Mouse (Mus musculus): ENCODE results near the gene Ttc30a2. TPM values are rescaled to one million over a fixed set of nuclear protein-coding genes. Genes with fewer than 3 reads are reported as not detected.
A peak's percentile ranks its signal among the peaks of the same experiment; 100 is the strongest.

Ttc30a2 gene
- polyA plus RNA-seq, 1 experiment, result 0.30 TPM

- Histone ChIP-seq H3K36me3 (replicated peaks; ENCODE audit: low read length) (no peaks in the 10 kb centered on the region), H3K4me1 (peaks cover 8% of the 10 kb centered on the region), H3K4me3 (replicated peaks) (no peak overlapping the region), H3K9me3 (no peaks in the 10 kb centered on the region), H3K27me3 (replicated peaks) (peaks cover 35% of the 10 kb centered on the region)
- TF ChIP-seq FLI1 (IDR thresholded peaks at IDR 0.05; ENCODE audit: low read length), result no peak
- no peak for TF ChIP-seq GATA1 (IDR thresholded peaks at IDR 0.05; ENCODE audit: borderline replicate concordance, low read length)
Measured at GRCm38 (mm10) chr2:75994841-75995240, 16.9 kb upstream of the Ttc30a2 start.

- Histone ChIP-seq H3K4me1 (peaks cover 8% of the 10 kb centered on the region), H3K27me3 (replicated peaks) (peaks cover 22% of the 10 kb centered on the region), H3K4me3 (replicated peaks) (no peak overlapping the region), H3K36me3 (replicated peaks; ENCODE audit: low read length) (no peaks in the 10 kb centered on the region), H3K9me3 (no peaks in the 10 kb centered on the region)
- TF ChIP-seq GATA1 (IDR thresholded peaks at IDR 0.05; ENCODE audit: borderline replicate concordance, low read length), result no peak
- TF ChIP-seq FLI1 (IDR thresholded peaks at IDR 0.05; ENCODE audit: low read length), result no peak
Measured at GRCm38 (mm10) chr2:75991581-75992205, 13.7 kb upstream of the Ttc30a2 start.

DNA sequence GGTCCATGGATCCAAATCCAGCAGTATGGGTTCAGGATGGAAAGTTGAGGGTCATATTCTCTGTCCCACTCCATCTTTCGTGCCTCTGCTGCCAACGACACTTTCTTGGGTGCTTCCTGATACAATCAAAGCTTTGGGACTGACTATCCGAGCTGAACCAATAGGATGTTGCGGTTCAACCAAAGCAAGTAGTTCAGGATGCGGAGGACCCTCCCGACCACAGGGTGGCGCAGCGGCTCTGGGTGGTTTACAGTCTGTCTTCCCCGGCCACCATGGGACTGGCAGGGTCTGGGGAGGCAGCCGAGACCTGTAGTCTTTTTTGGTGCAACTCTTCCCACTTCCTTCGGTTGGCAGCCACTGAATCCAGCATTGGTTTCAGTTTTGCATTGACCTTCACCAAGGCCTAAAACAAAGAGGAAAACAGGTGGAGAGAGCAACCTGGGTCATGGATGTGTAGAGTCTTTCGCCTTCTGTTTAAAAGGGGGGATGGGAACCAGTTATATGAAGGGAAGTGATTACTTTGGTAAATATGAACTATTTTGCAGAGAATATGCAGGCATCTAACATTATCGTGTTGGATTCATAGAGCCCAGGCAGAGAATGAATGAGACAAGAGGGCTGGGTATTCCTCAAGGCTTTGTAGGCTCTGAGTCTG is 13.0 kb upstream of the Ttc30a2 start:
- TF ChIP-seq GATA1 (IDR thresholded peaks at IDR 0.05; ENCODE audit: borderline replicate concordance, low read length), result no peak
- TF ChIP-seq FLI1 (IDR thresholded peaks at IDR 0.05; ENCODE audit: low read length), result no peak
- H3K36me3 ChIP-seq (replicated peaks; ENCODE audit: low read length), result no peaks in the 10 kb centered on the region
- peaks cover 20% of the 10 kb centered on the region for H3K27me3 ChIP-seq (replicated peaks)
- peak overlapping the region; percentile 57 for H3K4me3 ChIP-seq (replicated peaks)
- H3K9me3 ChIP-seq, result no peaks in the 10 kb centered on the region
- H3K4me1 ChIP-seq, result peaks cover 8% of the 10 kb centered on the region

GRCm38 (mm10) chr2:75989694-75990093 is 11.7 kb upstream of the Ttc30a2 start:
- H3K4me1 ChIP-seq, result peaks cover 8% of the 10 kb centered on the region
- H3K9me3 ChIP-seq, result no peaks in the 10 kb centered on the region
- peaks cover 14% of the 10 kb centered on the region for H3K27me3 ChIP-seq (replicated peaks)
- H3K36me3 ChIP-seq (replicated peaks; ENCODE audit: low read length), result no peaks in the 10 kb centered on the region
- no peak for TF ChIP-seq FLI1 (IDR thresholded peaks at IDR 0.05; ENCODE audit: low read length)
- TF ChIP-seq GATA1 (IDR thresholded peaks at IDR 0.05; ENCODE audit: borderline replicate concordance, low read length), result no peak
- no peak overlapping the region for H3K4me3 ChIP-seq (replicated peaks)

DNA sequence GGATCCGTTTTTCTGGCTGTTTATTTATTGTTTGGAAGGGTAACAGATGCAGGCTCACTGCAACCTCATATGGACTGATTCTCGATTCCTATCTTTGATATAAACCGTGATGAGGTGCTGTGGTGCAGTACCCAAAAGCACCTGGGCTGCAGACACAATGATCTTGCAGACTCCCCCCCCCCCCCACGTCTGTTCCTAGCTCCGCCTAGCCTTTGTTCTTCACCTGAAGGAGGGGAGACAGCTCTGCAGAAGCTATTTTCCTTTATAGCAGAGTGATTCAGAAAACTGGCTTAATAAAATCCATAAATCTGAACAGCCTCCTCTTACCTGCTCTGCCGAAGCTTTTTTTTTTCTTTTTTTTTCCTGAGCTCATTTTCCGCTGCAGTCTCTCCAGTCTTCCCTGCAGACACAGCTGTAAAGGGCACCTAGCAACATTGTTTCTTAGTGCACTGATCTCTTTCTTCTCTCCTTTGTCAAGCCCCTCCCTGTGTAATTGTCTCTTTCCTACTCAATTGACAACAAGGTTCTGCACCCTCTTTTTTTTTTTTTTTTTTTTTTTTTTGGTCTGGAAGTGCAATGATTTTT is 10.9 kb upstream of the Ttc30a2 start:
- Histone ChIP-seq H3K36me3 (replicated peaks; ENCODE audit: low read length) (no peaks in the 10 kb centered on the region), H3K9me3 (no peaks in the 10 kb centered on the region), H3K4me1 (peaks cover 8% of the 10 kb centered on the region), H3K27me3 (replicated peaks) (peaks cover 10% of the 10 kb centered on the region), H3K4me3 (replicated peaks) (no peak overlapping the region)
- TF ChIP-seq FLI1 (IDR thresholded peaks at IDR 0.05; ENCODE audit: low read length) (no peak), GATA1 (IDR thresholded peaks at IDR 0.05; ENCODE audit: borderline replicate concordance, low read length) (no peak)

DNA sequence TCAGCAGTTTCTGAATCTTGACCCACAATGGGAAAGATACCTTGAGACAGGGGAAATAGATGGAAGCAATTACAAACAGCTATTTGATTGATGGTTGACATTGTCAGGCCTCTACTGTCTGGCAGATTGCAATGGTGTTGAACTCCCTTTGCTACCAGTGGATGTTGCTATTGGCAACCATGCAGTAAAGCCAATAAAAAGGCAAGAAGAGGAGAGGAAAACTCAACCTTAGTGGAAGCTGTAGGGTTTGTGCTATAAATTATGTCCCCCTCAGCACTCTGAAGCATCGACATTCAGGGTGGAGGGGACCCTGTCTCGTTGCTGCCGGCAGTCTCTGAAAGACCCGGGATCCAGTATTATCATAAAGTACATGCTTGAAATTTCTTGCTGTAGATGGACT is 10.4 kb upstream of the Ttc30a2 start:
- TF ChIP-seq GATA1 (IDR thresholded peaks at IDR 0.05; ENCODE audit: borderline replicate concordance, low read length) (no peak), FLI1 (IDR thresholded peaks at IDR 0.05; ENCODE audit: low read length) (no peak)
- peaks cover 8% of the 10 kb centered on the region for H3K4me1 ChIP-seq
- no peaks in the 10 kb centered on the region for H3K36me3 ChIP-seq (replicated peaks; ENCODE audit: low read length)
- H3K27me3 ChIP-seq (replicated peaks), result peaks cover 5% of the 10 kb centered on the region
- no peaks in the 10 kb centered on the region for H3K9me3 ChIP-seq
- H3K4me3 ChIP-seq (replicated peaks), result no peak overlapping the region

DNA sequence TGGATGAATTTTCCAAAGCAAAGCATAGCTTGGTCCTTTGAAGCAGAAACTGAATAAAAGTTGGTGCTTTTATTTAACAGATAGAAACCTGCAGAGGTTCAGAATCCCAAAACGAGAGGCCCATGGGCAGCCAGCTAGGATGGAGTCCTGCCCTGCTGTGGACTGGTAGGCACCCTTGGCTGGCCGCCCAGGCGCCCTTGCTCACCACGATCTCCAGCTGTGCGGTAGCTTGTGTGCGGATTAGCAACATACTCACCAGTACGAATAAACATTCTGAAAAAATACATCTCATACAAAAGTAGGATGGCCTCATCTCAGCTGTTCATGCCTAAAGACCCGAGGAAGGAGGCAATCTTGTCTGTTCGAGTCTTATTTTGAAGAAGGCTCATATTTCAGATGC is 9.8 kb upstream of the Ttc30a2 start:
- TF ChIP-seq GATA1 (IDR thresholded peaks at IDR 0.05; ENCODE audit: borderline replicate concordance, low read length) (no peak), FLI1 (IDR thresholded peaks at IDR 0.05; ENCODE audit: low read length) (no peak)
- H3K4me1 ChIP-seq, result peaks cover 8% of the 10 kb centered on the region
- H3K9me3 ChIP-seq, result peaks cover 1% of the 10 kb centered on the region
- H3K4me3 ChIP-seq (replicated peaks), result no peak overlapping the region
- H3K36me3 ChIP-seq (replicated peaks; ENCODE audit: low read length), result no peaks in the 10 kb centered on the region
- H3K27me3 ChIP-seq (replicated peaks), result peaks cover 4% of the 10 kb centered on the region

- Histone ChIP-seq H3K9me3 (peaks cover 10% of the 10 kb centered on the region), H3K27me3 (replicated peaks) (no peaks in the 10 kb centered on the region), H3K4me1 (no peaks in the 10 kb centered on the region), H3K4me3 (replicated peaks) (no peak overlapping the region), H3K36me3 (replicated peaks; ENCODE audit: low read length) (no peaks in the 10 kb centered on the region)
- TF ChIP-seq FLI1 (IDR thresholded peaks at IDR 0.05; ENCODE audit: low read length) (no peak), GATA1 (IDR thresholded peaks at IDR 0.05; ENCODE audit: borderline replicate concordance, low read length) (no peak)
Measured at GRCm38 (mm10) chr2:75985124-75985523, 7.2 kb upstream of the Ttc30a2 start.

- Histone ChIP-seq H3K4me3 (replicated peaks) (no peak overlapping the region), H3K36me3 (replicated peaks; ENCODE audit: low read length) (no peaks in the 10 kb centered on the region), H3K27me3 (replicated peaks) (no peaks in the 10 kb centered on the region), H3K4me1 (no peaks in the 10 kb centered on the region), H3K9me3 (peaks cover 10% of the 10 kb centered on the region)
- TF ChIP-seq GATA1 (IDR thresholded peaks at IDR 0.05; ENCODE audit: borderline replicate concordance, low read length) (no peak), FLI1 (IDR thresholded peaks at IDR 0.05; ENCODE audit: low read length) (no peak)
Measured at GRCm38 (mm10) chr2:75983847-75984246, 5.9 kb upstream of the Ttc30a2 start.

- H3K27me3 ChIP-seq (replicated peaks), result no peaks in the 10 kb centered on the region
- H3K36me3 ChIP-seq (replicated peaks; ENCODE audit: low read length), result no peaks in the 10 kb centered on the region
- TF ChIP-seq GATA1 (IDR thresholded peaks at IDR 0.05; ENCODE audit: borderline replicate concordance, low read length) (no peak), FLI1 (IDR thresholded peaks at IDR 0.05; ENCODE audit: low read length) (no peak)
- H3K4me3 ChIP-seq (replicated peaks), result no peak overlapping the region
- peaks cover 10% of the 10 kb centered on the region for H3K9me3 ChIP-seq
- no peaks in the 10 kb centered on the region for H3K4me1 ChIP-seq
Measured at GRCm38 (mm10) chr2:75983091-75983490, 5.1 kb upstream of the Ttc30a2 start.
